Mouse (Mus musculus) duodenum, adult 2 months (tissue): ENCODE measurements around the gene Id3. TPM values are rescaled to one million over a fixed set of nuclear protein-coding genes. Genes with fewer than 3 reads are reported as not detected.

Source experiments
- polyA plus RNA-seq: library from polyadenylated mRNA; depleted of rRNA; stranded (reverse); fragments of >200 nt; gene quantifications from 2 replicates; pipeline ENCODE4 v1.2.3, GENCODE M21; 2012; ENCODE audit warnings: low replicate concordance; rRNA removed

Gene Id3
- polyA plus RNA-seq: 363 and 383 TPM in 2 replicates

DNA sequence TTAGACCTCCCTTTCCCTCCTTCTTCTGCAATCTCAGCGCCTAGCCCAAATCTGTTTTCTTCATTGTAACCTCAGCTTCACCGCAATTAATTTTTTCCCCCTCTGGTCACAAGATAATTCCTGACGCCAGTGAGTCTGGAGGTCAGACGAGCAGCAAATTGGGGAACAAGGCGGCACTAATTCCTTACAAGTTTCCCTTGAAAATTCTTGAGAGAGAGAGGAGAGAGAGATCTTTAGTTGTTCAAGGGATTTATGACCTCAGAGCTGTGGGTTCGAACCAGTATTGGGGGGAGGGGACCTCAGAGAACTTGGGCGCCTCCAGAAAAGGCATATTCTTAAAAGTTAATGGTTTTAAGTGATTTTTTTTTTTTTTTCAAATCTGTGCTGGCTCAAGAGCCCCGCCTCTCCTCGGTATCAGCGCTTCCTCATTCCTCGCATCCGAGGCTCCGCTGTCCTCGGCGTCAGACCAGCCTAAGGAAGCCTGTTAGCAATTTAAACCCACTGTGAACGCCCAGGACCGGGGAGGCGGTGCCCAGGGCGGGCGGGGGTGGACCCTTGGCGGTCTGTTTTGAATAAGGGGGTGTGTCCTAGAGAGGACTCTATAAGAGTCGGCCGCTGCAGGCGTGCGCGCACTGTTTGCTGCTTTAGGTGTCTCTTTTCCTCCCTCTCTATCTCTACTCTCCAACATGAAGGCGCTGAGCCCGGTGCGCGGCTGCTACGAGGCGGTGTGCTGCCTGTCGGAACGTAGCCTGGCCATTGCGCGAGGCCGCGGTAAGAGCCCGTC lies at the start of gene Id3:
Id3 (plus strand) TSS at position 305 of the 784 bp plus-strand sequence.

DNA sequence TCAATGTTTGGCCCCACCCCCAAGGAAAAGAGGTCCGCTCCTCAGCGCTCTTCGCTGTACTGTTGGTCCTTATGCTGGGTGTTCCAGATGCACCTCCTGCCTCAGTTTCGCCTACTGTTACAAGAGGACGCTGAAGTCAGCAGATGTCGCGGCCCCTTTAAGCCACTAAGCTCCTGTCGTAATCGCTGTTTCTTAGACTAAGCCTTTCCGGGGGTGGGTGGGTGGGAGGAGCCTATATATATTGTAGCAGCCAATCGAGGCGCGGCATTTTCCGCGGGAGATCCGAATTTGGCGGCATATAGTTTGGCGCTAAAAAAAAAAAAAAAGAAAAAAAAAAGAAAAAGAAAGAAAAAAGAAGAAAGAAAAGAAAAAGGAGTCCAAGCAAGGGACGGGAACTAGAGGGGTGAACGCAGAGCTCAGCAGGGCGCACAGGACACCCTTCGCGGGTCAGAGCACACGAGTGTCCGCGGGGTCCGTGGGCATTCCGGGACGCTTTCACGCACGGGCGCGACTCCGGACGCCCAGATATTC lies 28.8 kb downstream of the Id3 start, which contains the start of gene E2f2:
E2f2 (plus strand) TSS at position 384 of the 531 bp plus-strand sequence.

Other genes with a start within 250 kb of the Id3 start
- 0.25 and 0.60 TPM in 2 replicates for gene Cnr2, start 248.1 kb upstream of the Id3 start, polyA plus RNA-seq
- gene Fuca1, start 222.8 kb upstream of the Id3 start, polyA plus RNA-seq: 68.8 and 70.6 TPM in 2 replicates
- 60.5 and 79.9 TPM in 2 replicates for gene Hmgcl, start 197.0 kb upstream of the Id3 start, polyA plus RNA-seq
- 172 and 258 TPM in 2 replicates for gene Gale, start 179.8 kb upstream of the Id3 start, polyA plus RNA-seq
- 154 and 222 TPM in 2 replicates for gene Lypla2, start 170.9 kb upstream of the Id3 start, polyA plus RNA-seq
- 28.5 and 60.6 TPM in 2 replicates for gene Pithd1, start 156.2 kb upstream of the Id3 start, polyA plus RNA-seq
- gene Eloa, start 121.7 kb upstream of the Id3 start, polyA plus RNA-seq: 2.6 and 3.3 TPM in 2 replicates
- 112 and 150 TPM in 2 replicates for gene Rpl11, start 90.1 kb upstream of the Id3 start, polyA plus RNA-seq
- gene E2f2, start 28.9 kb downstream of the Id3 start, polyA plus RNA-seq: 10.4 and 14.8 TPM in 2 replicates
- gene Asap3, start 62.9 kb downstream of the Id3 start, polyA plus RNA-seq: 1.8 and 1.9 TPM in 2 replicates
- gene Tcea3, start 104.2 kb downstream of the Id3 start, polyA plus RNA-seq: 6.2 and 7.8 TPM in 2 replicates
- gene Zfp46, start 141.2 kb downstream of the Id3 start, polyA plus RNA-seq: 4.7 and 7.2 TPM in 2 replicates
- 0.90 and 1.5 TPM in 2 replicates for gene Hnrnpr, start 167.4 kb downstream of the Id3 start, polyA plus RNA-seq